ENCODE assay signal across 27 mouse cellular contexts in the genomic region with DNA sequence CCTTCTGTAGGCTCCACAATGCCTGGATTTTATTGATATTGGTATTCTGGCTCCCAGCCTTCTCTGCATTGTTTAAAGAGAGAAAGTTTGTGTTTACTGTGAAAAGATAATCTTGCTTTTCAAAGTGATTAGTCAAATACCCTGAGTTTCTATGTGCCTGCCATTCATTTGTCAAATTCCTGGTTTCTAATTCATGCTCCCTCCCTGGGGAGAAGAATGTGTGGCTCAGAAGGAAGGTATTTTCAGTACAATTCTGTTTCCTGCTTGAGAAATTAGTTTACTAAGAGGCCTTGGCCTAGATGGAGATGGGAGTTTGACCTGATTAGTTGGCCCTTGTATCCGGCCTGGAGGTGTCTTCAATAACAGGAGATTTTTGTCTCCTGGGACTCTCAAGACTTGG.
DNase-seq lines count a peak whose midpoint lies in the region; ATAC-seq and TF ChIP-seq lines count a peak whose summit lies in the region.
"Had no signal": no experiment of that assay in that cellular context is flagged by ENCODE, and none has a peak within 500 bp of the region (broad histone marks: within the 10 kb centered on the region; RNA-seq: fewer than 3 reads in every experiment).

No protein-coding gene starts in this region.

- H3K4me1 ChIP-seq in hindbrain, embryonic 13.5 days (replicated peaks), result peaks cover 21% of the 10 kb centered on the region
- 0 out of 2 replicates have a peak, but pooled peaks cover 4% of the 10 kb centered on the region for H3K4me1 ChIP-seq in hindbrain, postnatal 0 days (ENCODE audit: insufficient read depth, low read length)
- H3K4me1 ChIP-seq in limb, embryonic 10.5 days, result peaks cover 21% of the 10 kb centered on the region
- H3K4me1 ChIP-seq in embryonic facial prominence, embryonic 10.5 days, result peaks cover 20% of the 10 kb centered on the region
- H3K4me1 ChIP-seq: forebrain, embryonic 15.5 days; hindbrain, embryonic 15.5 days; intestine, embryonic 15.5 days had no signal

- no peak overlapping the region for H3K4me2 ChIP-seq in hindbrain, embryonic 13.5 days
- no peak overlapping the region for H3K4me2 ChIP-seq in hindbrain, postnatal 0 days (ENCODE audit: low read depth, low read length)
- H3K4me2 ChIP-seq: embryonic facial prominence, embryonic 13.5 days; forebrain, embryonic 15.5 days; heart, embryonic 13.5 days; hindbrain, embryonic 15.5 days; intestine, embryonic 15.5 days had no signal

- H3K9ac ChIP-seq in hindbrain, embryonic 13.5 days, result no peak overlapping the region
- H3K9ac ChIP-seq in hindbrain, postnatal 0 days (replicated peaks; ENCODE audit: low read length), result no peak overlapping the region
- H3K9ac ChIP-seq: embryonic facial prominence, embryonic 13.5 days; forebrain, embryonic 15.5 days; heart, embryonic 13.5 days; hindbrain, embryonic 15.5 days; intestine, embryonic 15.5 days had no signal

- TF ChIP-seq CTCF in hindbrain, postnatal 0 days (IDR thresholded peaks at IDR 0.05; ENCODE audit: low read depth), result no peak
- no peak for TF ChIP-seq CTCF in Patski (IDR thresholded peaks at IDR 0.05)

- peak overlapping the region; percentile 40; the same call in 1 of the 2 replicates for H3K27ac ChIP-seq in hindbrain, embryonic 13.5 days
- H3K27ac ChIP-seq in hindbrain, postnatal 0 days, result no peak overlapping the region
- H3K27ac ChIP-seq in limb, embryonic 10.5 days, result 0 out of 2 replicates have a peak overlapping the region, but pooled peaks have one; percentile 66
- H3K27ac ChIP-seq in embryonic facial prominence, embryonic 10.5 days (replicated peaks), result no peak overlapping the region
- H3K27ac ChIP-seq: embryonic facial prominence, embryonic 13.5 days; forebrain, embryonic 15.5 days; heart, embryonic 10.5 days; heart, embryonic 13.5 days; hindbrain, embryonic 15.5 days; intestine, embryonic 15.5 days had no signal

- no peak for ATAC-seq in hindbrain, embryonic 13.5 days (ENCODE audit: low FRiP score)
- ATAC-seq in hindbrain, postnatal 0 days, result no peak
- no peak for ATAC-seq in Patski
- ATAC-seq: forebrain, embryonic 15.5 days; intestine, embryonic 15.5 days had no signal

- H3K36me3 ChIP-seq in hindbrain, embryonic 13.5 days, result peaks cover 35% of the 10 kb centered on the region
- H3K36me3 ChIP-seq in hindbrain, postnatal 0 days (ENCODE audit: insufficient read depth, low read length), result peaks cover 22% of the 10 kb centered on the region
- peaks cover 62% of the 10 kb centered on the region for H3K36me3 ChIP-seq in limb, embryonic 10.5 days
- peaks cover 59% of the 10 kb centered on the region for H3K36me3 ChIP-seq in embryonic facial prominence, embryonic 10.5 days (replicated peaks)
- H3K36me3 ChIP-seq: G1E had no signal

- POLR2A ChIA-PET in Patski (lab: Charles Lee), result interaction anchor here (0.5 kb wide), 1 partner anchor 61 kb away, joined by 3 read pairs; no protein-coding TSS in a partner anchor

- no peak overlapping the region for H3K4me3 ChIP-seq in hindbrain, embryonic 13.5 days
- no peak overlapping the region for H3K4me3 ChIP-seq in hindbrain, postnatal 0 days (ENCODE audit: low read length)
- H3K4me3 ChIP-seq in limb, embryonic 10.5 days, result no peak overlapping the region
- H3K4me3 ChIP-seq in embryonic facial prominence, embryonic 10.5 days, result no peak overlapping the region
- H3K4me3 ChIP-seq: embryonic facial prominence, embryonic 13.5 days; forebrain, embryonic 15.5 days; heart, adult 2 months; heart, embryonic 10.5 days; heart, embryonic 13.5 days; hindbrain, embryonic 15.5 days; intestine, embryonic 15.5 days had no signal

- in situ Hi-C loops in Patski (cut with MboI; ENCODE audit: low pct_unique_long_range_greater_than_20kb), result loop anchor here (5.0 kb wide), 1 partner anchor 49 kb away; no protein-coding TSS in a partner anchor

- H3K9me3 ChIP-seq in hindbrain, embryonic 13.5 days, result no peaks in the 10 kb centered on the region
- H3K9me3 ChIP-seq in hindbrain, postnatal 0 days (ENCODE audit: low read length), result no peaks in the 10 kb centered on the region
- no peaks in the 10 kb centered on the region for H3K9me3 ChIP-seq in limb, embryonic 10.5 days (replicated peaks)
- no peaks in the 10 kb centered on the region for H3K9me3 ChIP-seq in embryonic facial prominence, embryonic 10.5 days
- H3K9me3 ChIP-seq: embryonic facial prominence, embryonic 13.5 days; forebrain, embryonic 15.5 days; heart, embryonic 10.5 days; heart, embryonic 13.5 days; hindbrain, embryonic 15.5 days; intestine, embryonic 15.5 days had no signal

- DNase-seq in hindbrain, postnatal 0 days (ENCODE audit: low spot score), result no peak
- DNase-seq in 3T3-L1 (ENCODE audit: low read depth, low spot score) (peak; percentile 56), Patski (ENCODE audit: low read depth, low spot score) (peak; percentile 19)
- DNase-seq in limb, embryonic 10.5 days (ENCODE audit: low spot score), result no peak
- DNase-seq in embryonic facial prominence, embryonic 10.5 days (ENCODE audit: low spot score), result no peak
- no peak for DNase-seq in urinary bladder, postnatal 25 days (ENCODE audit: low spot score)
- DNase-seq: adrenal gland, adult 2 months; adrenal gland, postnatal 14 days; B cell, adult 2 months; cerebellum, adult 11 months; cerebellum, adult 2 months; cerebellum, adult 9-11 months; cerebellum, postnatal 25 days; gastrocnemius, postnatal 10 days; gastrocnemius, postnatal 36 days; heart, adult 2 months; heart, postnatal 14 days; heart, postnatal 4 days had no signal

- 77% methylated on average over 1 of the region's 1 CpGs for WGBS in hindbrain, embryonic 13.5 days
- 62% methylated on average over 1 of the region's 1 CpGs for WGBS in hindbrain, postnatal 0 days
- WGBS in limb, embryonic 10.5 days, result 68% methylated on average over 1 of the region's 1 CpGs
- 66% methylated on average over 1 of the region's 1 CpGs for WGBS in embryonic facial prominence, embryonic 10.5 days

- CTCF ChIA-PET in Patski (lab: Charles Lee), result interaction anchor here (1.2 to 2.8 kb wide), 2 partner anchors 12 to 121 kb away, joined by 3 to 20 read pairs; no protein-coding TSS in a partner anchor

- no peaks in the 10 kb centered on the region for H3K27me3 ChIP-seq in hindbrain, embryonic 13.5 days
- H3K27me3 ChIP-seq in hindbrain, postnatal 0 days (ENCODE audit: insufficient read depth, low read length), result no peaks in the 10 kb centered on the region
- H3K27me3 ChIP-seq in Patski, result no peaks in the 10 kb centered on the region
- H3K27me3 ChIP-seq in limb, embryonic 10.5 days (ENCODE audit: low read depth, poor library complexity, severe bottlenecking), result no peaks in the 10 kb centered on the region
- no peaks in the 10 kb centered on the region for H3K27me3 ChIP-seq in embryonic facial prominence, embryonic 10.5 days (replicated peaks; ENCODE audit: low read depth, poor library complexity, severe bottlenecking)
- H3K27me3 ChIP-seq: CH12.LX; embryonic facial prominence, embryonic 13.5 days; forebrain, embryonic 15.5 days; heart, embryonic 13.5 days; hindbrain, embryonic 15.5 days; intestine, embryonic 15.5 days had no signal

Comparison
In these comparisons a context has a peak if more than half of its experiments do, and no peak if none do; other contexts are left out.
1. H3K27ac ChIP-seq: peak in hindbrain, embryonic 13.5 days (single experiment) and limb, embryonic 10.5 days (single experiment); none in hindbrain, postnatal 0 days (single experiment) and embryonic facial prominence, embryonic 10.5 days (single experiment).
2. DNase-seq: peak in 3T3-L1 (single experiment) and Patski (single experiment); none in hindbrain, postnatal 0 days (single experiment), limb, embryonic 10.5 days (single experiment), embryonic facial prominence, embryonic 10.5 days (single experiment) and urinary bladder, postnatal 25 days (single experiment).